Mouse (Mus musculus) frontal cortex, adult (tissue): ENCODE measurements around the gene Fermt3.

ENCODE experiments used
- ATAC-seq: cut with Nextera tagmentation; 2 replicates; pipeline ENCODE4 v1.9.2; 2017; ENCODE audit warnings: mild to moderate bottlenecking, moderate library complexity, mixed read lengths; ENCODE audit not compliant: low TSS enrichment

Fermt3 gene

GRCm38 (mm10) chr19:7039088-7039720 is 19.9 kb upstream of the Fermt3 start:
- ATAC-seq: peak; percentile 5; the same call in 1 of the 2 replicates

DNA sequence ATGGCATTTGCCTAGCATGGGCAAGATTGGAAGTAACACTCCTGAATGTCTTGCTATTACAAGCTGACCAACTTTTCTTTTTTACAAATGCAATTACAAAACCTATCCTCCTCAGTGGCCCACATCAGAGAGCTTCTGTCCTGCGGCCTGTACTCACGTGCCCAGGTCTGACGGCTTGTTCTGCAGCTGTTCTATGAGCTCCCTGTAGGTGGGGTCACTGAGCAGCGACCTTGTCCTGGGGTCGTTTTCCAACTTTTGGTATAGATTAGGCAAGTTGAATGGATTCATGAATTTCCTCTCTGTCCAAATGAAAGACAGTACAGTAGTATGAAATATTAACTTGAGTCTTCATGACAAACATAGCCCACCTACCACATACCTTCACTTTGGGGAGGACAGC is 14.7 kb upstream of the Fermt3 start:
- ATAC-seq: no peak

- ATAC-seq: peak; percentile 92
These were observed 10.3 kb upstream of the Fermt3 start for GRCm38 (mm10) chr19:7029531-7029930.

DNA sequence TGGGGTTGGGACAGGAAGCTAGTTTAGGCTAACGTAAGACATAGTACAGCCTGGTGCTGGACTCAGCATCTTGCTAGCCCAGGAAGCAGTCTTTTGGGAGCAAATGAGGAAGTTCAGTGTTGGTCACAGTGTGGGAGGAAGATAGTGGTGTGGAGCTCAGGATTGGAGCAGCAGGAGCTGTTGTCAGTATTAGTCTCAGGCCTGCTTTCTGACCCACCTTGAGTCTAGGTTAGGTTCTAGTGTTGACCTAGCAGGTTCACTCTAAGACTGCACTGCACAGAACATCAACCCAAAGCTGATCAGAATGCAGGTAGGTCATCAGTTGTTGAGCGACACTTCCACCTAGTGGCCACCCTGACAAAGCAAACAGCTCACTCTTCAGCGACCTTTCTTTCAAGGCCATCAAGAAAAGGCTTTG is 964 bp upstream of the Fermt3 start:
- ATAC-seq: peak; percentile 65

DNA sequence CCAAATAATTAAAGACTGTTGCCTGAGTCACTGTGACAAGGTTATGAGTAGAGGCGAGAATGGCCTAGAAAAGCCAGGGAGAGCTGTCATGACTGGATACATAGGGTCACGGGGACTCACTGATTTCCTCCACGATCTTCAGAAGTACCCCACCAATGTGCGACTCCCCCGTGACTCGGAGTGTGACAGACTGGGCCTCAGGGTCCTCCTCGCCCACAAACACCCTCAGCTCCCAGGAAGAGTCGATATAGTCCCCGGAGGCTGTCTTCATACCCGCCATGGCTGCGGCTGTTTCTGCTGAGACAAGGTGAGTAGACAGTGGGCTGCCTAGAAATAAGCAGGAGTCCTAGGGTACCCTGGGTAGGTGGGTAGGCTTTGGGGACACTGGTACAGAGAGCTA is 723 bp downstream of the Fermt3 start:
- no peak for ATAC-seq

GRCm38 (mm10) chr19:7017541-7018457 is 1.5 kb downstream of the Fermt3 start:
- no peak for ATAC-seq

GRCm38 (mm10) chr19:7014481-7015135 is 4.7 kb downstream of the Fermt3 start:
- no peak for ATAC-seq

GRCm38 (mm10) chr19:7013984-7014383 is 5.3 kb downstream of the Fermt3 start:
- ATAC-seq: no peak

DNA sequence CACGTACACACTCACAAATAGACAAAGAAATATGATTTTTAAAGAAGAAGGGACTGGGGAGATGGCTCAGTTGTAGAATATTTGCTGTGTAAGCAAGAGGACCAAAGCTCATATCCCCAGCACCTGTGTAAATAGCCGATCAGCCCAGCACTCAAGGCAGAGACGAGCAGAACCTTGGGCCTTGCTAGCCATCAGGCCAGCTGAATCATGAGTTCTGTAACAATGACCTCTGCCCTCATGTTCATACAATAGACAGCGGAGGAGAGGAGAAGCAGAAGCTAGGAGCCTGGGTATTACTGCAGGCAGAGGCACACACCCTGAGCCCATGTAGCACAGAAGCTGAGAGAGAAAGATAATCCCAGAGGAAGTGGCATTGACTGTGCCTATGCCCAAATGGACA is 6.8 kb downstream of the Fermt3 start:
- no peak for ATAC-seq

DNA sequence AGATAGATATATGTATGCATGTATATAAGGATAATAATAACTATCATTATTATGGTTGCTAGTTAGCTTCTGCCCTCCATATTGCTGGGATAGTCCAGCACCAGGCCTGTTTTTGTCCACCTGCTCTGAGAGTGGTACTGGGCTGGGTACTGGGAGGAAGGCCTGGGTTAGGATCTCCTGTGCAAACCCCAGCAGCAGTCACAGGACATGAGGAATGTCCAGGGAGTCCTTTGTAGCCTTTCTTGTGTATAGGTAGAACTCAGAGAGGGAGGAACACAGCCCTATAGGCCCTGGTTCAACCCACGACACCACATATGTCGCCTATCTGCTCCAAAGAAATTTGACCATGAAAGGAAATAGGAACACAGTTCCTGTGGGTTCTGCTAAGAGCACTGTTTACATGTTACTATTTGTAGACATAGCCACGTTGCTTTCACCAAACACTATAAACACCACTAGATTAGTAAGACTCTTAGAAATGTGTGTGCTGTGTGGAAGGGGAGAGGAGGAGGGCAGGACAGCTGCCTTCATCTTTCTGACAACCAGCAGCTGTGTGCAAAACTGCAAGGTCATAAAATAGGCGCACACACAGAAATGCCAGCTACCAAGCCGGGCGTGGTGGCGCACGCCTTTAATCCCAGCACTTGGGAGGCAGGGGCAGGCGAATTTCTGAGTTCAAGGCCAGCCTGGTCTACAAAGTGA is 12.2 kb downstream of the Fermt3 start:
- ATAC-seq: no peak

DNA sequence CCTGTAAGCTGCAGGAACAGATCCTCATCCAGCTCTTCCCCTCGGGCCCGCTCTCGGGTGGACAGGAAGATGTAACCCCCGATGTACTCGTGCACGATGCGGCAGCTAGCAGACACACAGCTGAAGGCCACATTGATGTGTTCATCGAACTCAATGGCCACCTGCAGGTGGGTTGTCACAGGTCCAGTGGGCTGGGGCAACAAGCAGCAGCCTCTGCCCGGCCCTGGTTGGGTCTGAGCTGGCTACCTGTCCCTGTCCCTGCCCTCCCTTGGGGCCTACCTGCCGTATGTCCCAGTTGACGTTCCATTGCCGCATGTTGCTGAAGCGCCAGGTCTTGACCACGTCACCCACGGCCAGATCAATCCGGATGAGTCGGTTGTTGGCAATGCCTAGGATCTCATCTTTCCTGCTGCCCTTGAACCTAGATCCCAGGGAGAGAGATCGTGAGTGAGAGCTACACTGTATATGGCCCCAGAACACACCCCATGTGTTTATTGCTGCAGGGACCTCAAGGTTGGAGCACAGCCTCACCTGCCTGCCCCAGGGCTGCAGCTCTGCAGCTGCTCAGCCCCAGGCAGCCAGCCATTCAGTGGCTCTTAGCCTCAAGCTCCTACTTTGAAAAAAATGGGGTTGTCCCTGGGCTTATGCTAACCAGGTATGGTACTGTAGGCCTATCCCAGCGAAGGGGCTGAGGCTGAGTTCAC is 19.8 kb downstream of the Fermt3 start:
- no peak for ATAC-seq

DNA sequence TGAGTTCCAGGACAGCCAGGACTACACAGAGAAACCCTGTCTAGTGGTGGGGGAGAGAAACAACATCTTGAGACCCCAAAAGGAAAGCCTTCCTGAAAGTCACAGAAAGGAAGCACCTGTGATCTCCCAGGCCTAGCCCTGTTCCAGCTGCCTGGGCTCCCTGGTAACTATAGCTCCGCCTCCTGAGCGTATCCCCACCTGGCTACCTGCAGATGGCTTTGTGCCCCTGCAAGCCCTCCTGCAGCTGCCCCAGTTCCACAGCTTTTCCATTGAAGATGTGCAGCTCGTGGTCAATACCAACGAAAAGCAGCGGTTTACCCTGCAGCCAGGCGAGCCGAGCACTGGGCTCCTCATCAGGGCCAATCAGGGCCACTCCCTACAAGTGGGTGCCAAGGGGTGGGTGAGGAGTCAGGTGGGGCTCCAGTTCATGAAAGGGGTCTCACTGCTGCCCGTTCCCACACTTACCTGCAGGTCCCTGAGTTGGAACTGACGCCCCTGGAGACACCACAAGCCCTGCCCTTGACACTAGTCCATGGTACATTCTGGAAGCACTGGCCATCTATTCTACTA is 21.5 kb downstream of the Fermt3 start:
- ATAC-seq: no peak

- ATAC-seq: peak; percentile 62
These were observed 23.3 kb downstream of the Fermt3 start, which contains the start of the genes Nudt22 and Trpt1 for GRCm38 (mm10) chr19:6996006-6996405. Nudt22 (minus strand) TSS chr19:6996117. Trpt1 (plus strand) TSS chr19:6996131.

DNA sequence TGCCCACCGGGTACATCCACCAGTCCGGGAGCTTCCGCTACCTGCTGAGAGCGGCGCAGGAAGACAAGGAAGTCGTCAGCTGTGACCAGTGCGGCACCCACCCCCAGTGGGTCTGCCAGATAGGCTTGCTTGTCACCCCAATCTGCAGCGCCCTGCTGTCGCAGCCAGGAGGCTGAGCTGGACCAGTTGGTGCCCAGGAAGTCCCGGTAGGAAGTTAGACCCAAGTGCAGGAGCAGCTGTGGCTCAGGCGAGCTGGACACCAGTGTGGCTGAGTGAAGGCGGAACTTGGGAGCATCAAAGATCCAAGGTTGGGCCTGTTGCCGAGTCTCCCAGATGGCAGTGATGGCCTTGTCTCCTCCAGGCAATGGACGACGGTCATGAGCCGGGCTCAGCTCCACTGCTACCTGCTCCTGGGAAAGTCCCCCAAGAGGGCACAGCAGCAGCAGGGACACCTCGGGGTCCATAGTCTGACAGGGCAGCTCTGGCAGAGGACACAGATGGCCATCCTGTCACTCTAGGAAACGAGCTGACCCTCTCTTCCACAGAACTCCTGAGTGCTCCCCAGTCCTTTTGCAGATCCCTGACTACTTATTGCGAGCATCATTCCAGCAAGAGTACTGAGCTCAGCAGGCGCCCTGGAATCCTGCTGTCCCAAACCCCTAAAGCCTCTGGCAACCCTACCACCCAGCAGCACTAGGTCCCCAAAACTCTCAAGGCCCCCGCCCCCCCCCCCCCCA is 23.8 kb downstream of the Fermt3 start:
- no peak for ATAC-seq

- ATAC-seq: no peak
These were observed 24.8 kb downstream of the Fermt3 start for GRCm38 (mm10) chr19:6994489-6994888.

GRCm38 (mm10) chr19:6994002-6994401 is 25.3 kb downstream of the Fermt3 start:
- no peak for ATAC-seq

DNA sequence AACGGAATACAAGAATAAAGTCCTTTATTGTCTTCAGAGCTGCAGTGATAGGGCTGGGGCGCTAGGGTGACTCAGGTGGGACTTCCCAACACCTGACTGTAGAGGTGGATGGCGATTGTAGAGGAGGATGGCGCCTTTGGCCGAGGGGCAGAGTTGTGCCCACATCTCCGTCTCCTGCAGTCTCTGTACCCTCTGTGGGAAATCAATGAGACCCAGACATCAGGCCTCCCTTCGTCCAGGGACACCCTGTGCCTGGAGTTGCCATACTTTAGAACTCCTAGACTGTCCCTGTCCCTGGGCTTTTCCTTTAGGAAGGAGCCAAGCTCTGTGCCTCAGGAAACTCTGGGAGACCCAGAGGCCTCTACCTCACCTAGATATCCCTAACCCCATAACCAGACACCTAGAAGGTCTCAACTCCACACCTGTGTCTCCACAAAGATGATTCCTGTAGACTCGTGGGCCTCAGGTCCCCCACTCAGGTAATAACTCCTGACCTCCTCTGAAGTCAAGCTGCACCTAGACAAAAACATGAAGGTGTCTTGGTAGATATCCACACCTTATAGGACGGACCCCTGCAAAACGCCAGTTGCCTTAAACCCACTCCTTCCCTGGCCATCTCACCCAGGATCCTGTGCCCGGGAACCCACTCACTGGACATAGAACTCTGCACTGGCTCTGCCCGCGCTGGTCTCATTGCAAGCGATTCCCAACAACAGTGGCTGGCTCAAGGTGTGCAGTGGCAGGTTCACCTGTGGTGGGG is 26.1 kb downstream of the Fermt3 start:
- ATAC-seq: no peak

DNA sequence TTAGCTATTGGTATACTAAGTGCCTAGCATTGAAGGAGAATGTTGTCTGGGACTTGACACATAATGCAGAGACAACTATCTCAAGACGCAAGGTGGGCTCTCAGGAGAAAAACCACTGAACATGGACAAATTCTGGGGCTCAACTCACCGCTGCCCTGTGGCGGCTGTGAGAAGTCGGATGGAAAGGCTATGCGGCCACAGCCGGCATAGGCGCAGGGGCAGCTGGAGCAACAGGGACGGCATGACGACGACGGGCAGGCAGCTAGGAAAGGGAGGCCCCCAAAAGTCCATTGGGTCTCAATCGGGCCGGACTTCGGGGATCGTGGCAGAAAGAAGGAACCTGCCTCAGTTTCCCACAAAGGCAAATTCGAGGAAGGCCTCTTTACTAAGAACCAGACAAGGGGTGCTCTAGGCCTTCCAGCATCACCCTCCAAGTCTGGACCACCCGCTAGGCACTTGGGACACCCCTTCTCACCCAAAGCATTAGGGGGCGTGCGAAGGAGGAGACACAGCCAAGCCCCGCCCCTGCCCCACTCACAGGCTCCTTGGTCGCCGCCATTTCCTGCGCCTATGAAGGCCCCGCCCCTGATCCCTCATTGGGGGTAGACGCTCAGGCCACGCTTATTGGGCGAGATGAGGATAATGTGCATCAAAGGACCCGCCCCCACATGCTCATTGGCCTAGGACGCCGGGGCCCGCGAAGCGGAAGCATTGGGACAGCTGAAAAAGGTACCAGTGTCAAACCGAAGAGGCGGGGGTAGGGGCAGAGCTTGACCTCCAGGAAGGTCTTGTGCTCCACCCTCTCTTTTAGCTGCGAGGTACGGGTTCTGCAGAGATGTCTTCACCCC is 27.0 kb downstream of the Fermt3 start, which contains the start of gene Dnajc4:
Gene Dnajc4 (minus strand): TSS at position 562 of the 848 bp plus-strand sequence.
- ATAC-seq: peak; percentile 84
